Mouse (Mus musculus) right cerebral cortex, postnatal 4 days (tissue): ENCODE data around the gene Yjefn3.

Experiments
- DNase-seq: peaks from one replicate; pipeline ENCODE4 v3.0.0-alpha.2; 2022

The Yjefn3 gene

DNA sequence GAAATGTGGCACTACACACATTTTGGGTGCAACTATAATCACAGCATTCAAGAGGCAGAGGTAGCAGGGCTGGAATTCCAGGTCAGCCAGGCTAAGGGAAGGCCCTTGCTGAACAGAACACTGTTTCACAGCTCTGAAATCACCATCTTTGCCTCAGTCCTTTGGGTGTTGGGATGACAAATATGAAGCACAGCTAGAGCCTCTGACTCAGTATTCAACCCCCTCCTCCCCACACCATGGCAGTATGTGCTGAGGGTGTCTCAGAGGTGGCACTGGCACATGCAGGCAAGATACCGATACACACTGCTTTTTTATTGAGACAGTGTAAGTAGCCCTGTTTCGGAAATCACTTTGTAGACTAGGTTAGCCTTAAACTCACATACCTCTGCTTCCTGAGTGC is 3.7 kb upstream of the Yjefn3 start:
- DNase-seq, result no peak

DNA sequence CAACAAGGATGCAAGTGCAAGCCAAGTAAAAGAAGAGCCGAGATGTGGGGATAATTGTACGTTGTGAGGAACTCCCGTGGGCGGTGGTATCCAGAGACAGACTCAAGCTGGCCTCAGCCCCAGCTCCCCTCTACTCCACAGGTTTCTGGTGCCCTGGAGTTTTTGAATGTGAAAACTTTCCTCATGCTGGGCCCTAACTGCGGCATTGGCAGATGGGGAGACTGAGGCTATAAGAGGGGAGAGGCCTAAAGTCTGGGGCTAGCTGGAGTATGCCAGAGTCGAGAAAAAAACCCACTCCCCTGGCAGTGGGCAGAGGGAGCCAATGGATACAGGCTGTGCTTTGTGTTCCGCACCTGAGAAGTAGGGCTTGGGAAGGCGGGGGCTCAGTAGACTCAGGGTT is 1.6 kb upstream of the Yjefn3 start:
- no peak for DNase-seq

DNA sequence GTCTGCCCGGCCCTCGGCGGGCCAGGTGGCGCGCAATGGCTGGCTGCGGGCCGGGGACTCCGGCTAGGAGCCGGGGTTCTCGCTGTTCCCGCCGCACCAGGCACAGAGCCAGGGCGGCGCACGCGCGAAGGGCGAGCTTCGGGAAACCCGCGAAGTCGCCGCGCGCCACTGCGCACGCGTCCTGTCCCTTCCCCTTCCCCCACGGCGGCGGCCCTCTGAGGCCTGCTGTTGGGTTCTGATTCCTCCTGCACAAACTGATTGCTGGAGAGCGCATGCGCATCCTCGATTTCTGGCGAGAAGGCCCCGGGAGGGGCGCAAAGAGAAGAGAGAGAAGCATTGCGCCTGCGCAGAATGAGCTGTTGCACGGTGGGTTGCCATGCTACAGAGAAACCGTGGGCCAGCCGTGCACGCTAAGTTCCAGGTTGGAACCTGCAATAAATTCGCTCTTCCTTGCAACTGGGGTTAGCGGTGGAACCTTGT is 591 bp upstream of the Yjefn3 start:
- DNase-seq, result peak; percentile 99

DNA sequence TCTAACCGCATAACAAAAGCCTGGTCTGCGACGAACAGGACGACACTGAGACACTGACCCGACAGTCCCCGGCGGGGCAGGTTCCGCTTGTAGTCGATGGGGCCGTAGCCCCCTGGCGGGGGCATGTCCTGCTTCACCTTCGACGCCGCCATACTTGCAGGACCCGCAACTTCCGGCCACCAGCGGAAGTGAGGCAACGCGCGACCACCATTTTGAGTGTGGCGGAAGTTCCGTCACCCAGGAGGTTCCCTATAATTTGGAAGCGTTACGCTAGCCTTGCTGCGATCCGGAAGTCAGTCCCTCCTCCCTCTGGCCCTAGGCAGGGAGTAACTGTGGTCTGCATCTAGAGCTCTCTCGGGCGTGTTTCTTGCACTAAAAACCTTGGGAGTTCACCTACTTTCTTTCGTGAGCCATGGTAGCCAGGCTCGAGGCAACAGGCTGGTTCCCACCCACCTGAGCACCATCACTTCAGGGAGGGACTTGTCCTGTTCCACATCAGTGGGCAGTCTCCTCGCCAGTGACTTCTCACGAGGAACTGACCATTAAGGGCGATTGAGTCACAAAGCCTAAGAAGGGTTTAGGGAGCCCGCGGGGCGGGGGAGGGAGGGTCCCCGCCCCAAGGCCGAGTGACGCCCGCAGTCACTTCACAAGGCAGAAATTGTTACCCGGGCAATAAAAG is 889 bp downstream of the Yjefn3 start:
- DNase-seq, result peak; percentile 94

DNA sequence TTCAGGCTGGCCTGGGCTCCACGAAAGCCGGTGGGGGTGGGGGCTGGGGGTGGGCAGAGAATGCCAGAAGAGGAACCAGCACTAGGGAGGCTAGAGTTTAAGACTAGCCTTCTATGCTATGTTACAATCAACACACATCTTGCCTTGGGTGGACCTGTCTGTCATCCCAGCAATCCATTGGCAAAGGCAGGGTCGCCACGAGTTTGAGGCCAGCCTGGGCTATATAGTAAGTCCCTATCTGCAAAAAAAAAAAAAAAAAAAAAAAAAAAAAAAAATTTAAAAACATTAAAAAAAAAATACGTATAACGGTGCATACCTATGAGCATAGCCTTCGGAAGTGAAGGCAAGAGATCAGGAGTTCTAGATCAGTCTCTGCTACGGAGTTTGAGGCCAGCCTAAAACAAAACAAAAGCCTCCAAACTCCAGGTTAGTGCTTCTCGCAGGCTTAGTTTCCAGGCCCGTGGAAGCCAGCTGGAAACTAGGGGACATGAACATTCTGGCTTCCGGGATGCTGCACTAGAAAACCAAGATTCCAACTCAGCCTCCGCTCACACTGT is 1.5 kb downstream of the Yjefn3 start:
- no peak for DNase-seq

DNA sequence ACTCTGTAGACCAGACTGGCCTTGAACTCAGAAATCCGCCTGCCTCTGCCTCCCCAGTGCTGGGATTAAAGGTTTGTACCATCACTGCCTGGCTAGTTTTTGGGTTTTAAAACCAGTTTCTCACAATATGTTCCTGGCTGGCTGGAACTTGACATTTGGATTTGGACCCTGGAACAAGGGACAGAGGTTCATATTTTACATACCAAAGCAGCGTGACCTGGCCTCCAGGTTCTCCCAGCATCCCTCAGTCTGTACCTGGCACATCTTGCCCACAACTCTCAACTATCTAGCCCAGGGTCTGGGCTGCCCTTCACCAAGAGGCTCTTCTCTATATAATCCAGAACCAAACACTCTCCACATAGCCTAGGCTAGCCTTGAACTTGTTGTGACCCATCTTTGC is 2.6 kb downstream of the Yjefn3 start:
- DNase-seq, result no peak

DNA sequence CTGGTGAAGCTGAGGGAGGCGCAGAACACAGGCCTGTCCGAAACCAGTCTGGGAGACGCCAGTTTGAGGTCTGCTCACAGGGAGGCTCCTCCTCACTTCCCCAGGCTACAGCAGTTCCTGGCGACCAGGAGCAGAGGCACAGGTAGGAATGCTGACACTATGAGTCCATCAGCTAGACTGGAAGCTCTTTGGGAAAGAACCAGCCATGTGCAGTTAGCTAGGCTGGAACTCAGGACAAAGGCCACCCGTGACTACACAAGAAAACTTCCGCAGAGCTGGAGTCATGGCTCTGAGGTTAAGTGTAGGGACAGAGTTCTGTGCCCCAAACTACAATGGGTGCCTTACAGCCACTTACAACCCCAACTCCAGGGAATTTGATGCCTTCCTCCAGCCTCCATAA is 4.7 kb downstream of the Yjefn3 start:
- no peak for DNase-seq

DNA sequence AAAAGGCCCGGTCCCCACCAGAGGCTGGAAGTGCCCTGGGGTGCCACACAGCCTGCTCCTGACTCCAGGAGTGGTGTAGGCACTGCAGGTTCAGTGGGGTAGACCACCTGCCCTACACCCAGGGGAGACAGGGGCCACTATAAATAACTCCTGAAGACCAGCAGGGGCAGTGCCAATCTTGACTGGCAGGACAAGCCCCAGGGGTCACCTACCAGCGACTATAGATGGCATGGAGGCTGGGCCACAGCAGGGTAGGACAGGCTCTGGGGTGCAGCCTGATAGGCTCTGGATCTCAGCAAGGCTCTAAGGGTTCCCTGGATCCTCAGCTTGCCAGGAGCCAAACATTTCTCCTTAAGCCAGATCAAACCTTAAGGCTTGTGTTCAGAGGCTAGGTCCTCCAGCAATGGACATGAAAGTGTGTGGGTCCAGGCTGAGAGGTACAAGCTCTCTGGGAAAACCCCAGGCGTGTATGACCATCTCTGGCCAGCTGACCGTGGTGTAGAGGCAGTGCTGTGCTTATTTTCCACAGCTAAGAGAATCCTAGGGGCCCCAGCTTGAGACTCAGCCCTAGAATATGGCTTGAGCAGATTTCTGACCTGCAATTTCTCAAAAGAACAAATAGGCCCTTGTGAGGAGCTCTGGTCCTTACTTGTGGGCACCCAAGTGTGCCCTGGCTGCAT is 6.6 kb downstream of the Yjefn3 start:
- no peak for DNase-seq

DNA sequence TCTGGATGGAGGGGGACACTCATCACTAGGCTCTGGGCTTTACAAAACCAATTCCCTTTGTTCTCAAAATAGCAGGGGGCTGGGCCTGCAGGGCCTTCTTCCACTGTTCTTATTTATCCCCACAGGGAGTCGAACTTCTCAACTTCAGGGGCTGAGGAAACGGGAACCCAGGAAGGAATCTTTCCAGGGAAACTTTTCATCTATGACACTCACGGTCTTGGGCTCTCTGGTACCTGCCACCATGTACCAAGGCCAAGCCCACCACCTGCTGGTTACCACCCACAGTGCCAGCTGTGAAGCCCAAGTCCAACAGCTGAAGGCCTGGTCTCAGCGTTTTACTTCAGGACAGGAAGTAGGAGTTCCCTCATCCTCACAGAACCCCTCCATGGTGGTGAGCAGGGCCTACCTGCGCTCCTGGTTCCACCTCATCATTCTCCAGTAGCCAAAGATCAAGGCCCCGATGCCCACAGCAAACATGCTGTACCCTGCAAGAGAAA is 7.6 kb downstream of the Yjefn3 start:
- no peak for DNase-seq

DNA sequence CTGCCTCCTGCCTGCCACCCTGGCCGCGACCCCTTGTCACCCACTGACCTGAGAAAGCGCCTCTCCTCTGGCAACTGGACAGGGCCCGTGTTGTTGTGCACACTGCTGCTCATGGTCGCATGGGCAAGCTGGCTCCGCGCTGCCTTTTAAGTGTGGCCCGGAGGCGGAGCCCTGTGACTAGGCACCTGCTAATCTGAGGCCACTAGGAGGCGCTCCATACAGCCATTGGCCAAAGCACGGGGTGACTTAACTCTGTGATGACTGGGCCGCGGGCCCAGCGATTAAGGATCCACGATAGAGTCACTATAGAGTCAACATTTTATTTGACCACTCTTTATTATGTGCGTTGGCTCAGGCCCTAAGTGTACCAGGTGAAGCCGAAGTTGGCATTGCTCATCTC is 8.6 kb downstream of the Yjefn3 start:
- DNase-seq, result peak; percentile 71

DNA sequence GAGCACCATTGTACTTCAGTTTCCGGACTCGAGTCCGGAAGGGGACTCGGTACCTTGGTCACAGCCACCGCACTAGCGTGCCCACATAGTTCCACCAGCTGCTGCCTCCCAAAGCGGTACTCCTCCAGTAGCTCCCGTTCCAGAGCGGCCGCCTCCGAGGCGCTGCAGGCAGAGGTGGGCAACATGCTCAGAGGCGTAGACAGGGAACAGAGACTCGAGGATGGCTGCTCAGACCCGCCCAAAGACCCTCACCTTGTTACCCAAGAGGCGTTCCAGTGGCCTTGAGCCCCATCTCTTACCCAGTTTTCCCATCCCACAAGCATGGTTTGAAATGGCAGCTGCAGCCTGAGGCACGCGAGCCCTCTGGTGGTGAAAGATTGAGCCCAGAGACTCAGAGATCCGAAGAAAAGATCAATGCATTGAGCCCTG is 11.7 kb downstream of the Yjefn3 start:
- peak; percentile 70 for DNase-seq

DNA sequence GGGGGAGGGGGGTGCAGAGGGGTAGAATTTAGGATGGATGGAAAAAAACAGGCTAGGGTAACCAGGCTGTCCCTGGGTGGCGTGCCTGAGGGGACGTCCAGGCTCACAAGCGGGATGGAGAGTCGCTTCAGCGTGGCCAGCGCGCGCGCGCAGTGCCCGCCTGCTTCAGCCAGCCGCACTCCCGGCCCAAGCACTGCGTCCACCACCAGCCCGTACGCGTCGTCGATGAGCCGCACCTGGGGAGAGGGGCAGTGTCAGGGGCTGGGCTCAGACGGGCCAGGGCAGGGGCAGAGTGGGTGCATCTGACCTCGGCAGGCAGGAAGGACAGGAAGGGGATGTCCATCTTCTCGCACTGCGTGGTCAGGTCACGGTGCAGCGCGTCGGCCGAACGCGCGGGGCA is 13.6 kb downstream of the Yjefn3 start:
- no peak for DNase-seq

DNA sequence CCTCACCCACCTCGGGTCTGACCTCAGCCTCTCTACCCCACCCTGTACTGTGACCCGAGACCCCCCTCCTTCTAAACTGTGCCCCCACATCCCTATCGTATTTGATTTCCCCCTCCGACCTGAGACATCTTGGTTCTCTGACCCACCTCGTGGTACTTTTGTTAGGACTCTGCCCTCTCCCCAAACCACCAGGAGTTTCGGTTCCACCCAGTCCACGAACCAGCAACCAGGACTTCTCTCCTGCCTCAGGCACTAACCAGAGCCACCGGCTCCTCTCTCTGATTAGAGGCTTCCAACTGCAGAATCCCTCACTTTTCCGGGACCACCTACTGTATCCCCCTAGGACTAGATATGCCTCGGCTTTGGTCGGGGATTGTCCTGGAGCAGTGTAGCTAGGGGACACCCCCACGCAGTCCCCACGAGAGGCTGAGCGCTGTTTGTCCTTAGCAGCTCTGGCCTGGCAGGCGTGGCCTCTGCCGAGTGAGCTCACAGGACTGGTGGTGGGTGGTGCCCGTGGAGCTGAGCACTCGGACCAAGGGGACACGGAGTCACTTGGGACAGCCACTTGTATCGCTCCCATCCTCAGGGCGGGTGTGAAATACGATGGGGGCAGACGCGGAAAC is 14.2 kb downstream of the Yjefn3 start:
- no peak for DNase-seq

DNA sequence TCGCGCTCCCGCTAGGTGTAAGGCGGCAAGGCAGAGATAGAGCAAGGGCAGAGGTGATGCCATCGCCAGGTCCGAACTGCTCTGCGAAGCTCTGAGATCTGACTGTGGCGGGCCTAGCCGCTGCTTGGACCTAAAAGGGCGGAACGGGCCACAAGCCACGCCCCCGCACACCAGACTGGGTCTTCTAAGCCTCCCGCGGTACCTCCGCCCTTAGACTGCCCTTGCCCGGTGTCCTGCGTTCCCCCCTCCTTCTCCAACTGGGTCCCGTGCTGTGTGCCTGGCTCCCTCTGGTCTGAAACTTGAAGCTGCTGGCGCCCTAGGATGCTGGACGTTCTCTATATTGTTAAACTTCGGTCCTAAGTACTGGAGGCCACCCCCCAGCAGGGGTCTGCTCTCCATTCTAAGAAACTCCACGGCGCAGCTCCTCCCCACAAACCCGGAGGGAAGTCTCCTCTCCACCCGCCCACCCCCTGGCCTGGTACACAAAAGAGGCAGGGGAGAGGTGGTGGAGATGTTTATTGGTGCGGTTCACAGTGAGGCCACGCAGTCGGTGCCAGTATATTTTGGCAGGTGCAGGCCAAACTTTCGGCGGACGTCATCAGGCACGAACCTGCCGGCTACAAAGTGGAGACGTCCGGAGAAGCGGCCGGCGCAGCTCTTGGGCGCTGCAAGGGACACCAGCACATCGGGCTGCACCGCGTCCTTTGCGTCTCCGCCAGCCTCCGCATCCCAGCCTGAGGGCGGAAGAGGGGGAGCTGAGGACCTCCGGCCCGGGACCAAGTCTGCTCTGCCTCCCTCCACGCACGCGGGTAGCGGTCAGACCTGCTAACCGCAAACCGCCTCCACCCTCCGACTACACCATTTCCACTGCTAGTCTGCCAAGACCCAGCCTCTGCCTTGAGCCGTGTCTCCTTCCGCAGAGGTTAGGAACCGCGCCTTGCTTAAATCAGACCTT is 14.9 kb downstream of the Yjefn3 start, which contains the start of gene Cilp2:
Cilp2 (minus strand) TSS at position 399 of the 955 bp plus-strand sequence.
- DNase-seq, result no peak

DNA sequence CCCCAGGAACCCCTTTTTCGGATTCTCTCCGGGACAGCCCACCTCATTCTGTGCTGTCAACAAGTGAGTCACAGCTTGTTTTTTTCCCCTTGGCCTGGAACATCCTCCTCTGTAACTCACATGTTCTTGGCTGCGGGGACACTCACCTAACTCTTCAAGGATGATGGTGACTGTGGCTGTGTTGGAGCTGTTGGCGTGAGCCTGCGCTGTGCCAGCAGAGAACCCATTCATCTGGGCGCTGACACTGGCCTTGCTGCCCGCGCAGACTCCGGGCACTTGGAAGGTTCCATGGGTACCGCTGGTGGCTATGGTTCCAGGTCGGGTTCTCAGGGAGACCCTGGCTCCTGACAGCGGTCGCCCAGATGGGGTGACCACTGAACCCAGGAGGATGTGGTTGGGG is 18.4 kb downstream of the Yjefn3 start:
- DNase-seq, result no peak

DNA sequence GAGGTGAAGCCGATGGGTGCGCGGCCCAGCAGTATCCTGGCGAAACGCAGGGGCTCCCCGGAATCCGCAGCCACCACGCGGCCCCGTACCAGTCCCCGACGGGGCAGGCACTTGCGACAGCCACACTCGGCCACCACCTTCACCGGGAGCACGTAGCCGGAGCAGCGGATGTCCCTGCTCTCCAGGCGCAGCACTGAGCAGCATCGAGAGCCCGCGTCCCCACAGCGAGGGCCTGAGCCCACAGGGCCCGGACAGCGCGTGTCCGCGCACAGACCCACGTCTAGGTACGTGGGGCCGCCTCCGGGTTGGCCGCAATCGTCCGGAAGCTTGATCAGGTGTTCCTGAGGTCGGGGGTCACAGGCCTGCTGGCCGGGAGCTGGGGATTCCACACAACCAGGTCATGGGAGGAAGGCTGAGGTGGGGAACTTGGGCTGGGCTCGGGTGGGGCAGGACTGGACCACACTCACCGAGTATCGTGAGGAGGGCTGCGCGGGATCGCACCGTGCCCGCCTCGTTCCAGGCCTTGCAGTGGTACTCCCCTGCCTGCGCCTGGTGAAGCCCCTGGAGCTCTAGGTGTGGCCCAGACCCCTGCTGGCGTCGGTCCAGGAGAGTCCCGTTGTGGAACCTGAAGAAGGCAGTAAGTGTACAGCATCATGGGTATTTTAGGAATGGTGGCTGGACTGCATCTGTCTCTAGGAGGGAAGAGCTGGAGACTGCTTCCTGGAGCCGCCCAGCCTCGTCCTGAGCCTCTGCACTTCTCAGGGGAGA is 19.5 kb downstream of the Yjefn3 start:
- DNase-seq, result no peak

DNA sequence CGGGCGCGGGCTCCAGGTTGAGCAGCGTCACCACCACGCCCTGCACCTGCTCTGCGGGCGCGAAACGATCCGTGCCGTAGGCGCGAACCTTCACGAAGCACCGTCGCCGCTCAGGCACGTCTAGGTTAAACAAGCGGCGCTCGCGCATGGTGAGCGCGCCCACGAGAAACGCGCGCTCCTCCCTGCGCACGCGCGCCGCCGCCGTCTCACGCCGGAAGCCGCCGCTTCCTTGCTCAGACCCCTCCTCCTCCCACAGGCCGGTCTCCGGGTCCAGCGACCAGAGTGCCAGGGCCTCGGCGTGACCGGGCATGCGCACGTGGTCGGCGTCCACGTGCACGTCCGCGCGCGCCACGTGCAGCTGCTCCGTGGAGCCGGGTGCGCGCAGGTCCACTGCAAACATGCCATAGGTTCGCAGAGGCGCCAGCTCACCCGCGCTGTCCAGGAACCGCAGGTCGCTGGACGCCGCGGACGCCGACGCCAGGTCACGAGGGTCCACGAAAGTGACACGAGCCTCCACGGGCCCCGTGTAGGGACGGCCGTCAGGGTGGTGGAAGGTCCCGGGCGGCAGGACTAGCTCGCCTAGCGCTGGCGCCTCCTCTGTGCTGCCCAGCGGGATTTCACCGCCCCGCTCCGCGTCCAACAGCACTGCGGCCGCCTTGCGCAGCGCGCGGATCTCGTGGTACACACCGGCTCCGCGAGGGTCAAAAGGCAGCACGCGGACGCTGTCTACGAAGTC is 20.3 kb downstream of the Yjefn3 start:
- DNase-seq, result peak; percentile 77

DNA sequence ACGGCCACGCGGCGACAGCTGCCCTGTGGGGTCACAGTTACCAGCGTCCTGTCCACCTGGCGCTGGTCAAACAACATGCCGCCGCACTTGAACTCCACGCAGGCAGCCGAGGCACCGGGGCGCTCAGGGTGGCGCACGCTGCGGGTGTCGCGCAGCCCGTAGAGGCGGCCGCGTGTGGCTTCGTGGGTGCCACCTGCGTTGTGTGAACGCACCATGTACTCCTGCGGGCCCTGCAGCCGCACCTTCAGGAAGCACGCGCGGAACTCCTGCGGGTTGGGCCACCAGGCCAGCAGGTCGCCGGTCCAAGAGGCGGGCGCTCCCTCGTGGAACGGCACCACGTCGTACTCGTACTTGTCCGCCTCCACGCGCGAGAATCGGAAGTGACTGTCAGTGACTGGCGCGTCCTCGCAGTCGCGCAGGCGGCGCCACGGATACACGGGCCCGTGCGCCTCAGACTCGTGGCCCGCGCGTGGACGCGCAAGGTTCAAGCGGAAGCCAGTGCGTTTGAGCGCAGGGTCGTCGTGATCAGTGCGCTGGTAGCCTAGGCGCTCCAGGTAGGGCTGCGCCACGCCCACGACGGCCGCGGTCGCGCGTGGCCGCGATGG is 21.1 kb downstream of the Yjefn3 start:
- DNase-seq, result no peak

DNA sequence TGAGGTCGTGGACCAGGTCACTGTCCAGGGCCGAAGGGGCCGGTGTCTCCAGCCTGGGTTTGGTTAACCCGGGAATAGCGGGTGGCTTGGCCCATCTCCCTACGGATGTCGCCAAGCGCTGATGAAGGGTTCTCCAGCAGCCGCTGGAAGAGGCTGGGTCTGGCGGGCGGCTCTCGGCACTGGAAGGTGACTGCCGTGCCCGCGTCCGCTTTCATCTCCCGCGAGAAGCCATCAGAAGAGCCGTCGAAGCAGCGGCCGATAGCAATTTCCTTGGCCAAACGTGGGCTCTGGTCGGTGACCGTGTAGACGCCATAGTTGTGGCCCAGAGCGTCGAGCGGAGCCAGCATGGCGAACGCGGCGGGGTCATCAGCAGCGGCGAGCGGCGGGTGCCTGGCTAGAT is 21.7 kb downstream of the Yjefn3 start:
- no peak for DNase-seq

DNA sequence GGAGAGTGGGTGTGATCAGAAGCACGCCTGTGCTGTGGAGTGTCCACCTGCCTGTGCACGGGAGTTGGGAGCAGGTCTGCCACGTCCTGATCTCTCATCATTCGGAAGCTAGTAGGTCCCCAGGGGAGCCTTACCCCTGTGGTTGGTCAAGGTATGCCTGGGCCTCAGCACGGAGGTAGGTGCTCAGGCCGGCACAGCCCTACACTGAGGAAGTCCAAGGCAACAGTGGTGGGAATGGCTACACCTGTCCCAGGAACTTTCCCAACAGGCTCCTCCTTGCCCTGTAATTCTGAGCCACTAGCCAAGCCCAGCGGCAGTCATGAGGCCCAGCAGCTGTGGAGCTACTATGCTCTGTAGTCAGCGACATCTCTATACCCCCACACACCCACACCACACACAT is 22.8 kb downstream of the Yjefn3 start:
- no peak for DNase-seq
